Mouse (Mus musculus) mature B cell (primary cell): ENCODE measurements around the gene Sik3.

ENCODE experiments used
- in situ Hi-C: fragments of 300-500 bp; cut with MboI; formaldehyde crosslinking; loops from 2 replicates; pipeline ENCODE4 v1.14.3; 2019

Gene Sik3

GRCm38 (mm10) chr9:46012091-46013008 lies at the start of gene Sik3, which contains the start of gene Pafah1b2:
Sik3 (plus strand) TSS chr9:46012820.
Pafah1b2 (minus strand) TSS chr9:46012690.
- in situ Hi-C loops = no loop called here

GRCm38 (mm10) chr9:45963577-45963976 lies 49.0 kb upstream of the Sik3 start:
- in situ Hi-C loops = no loop called here

GRCm38 (mm10) chr9:45976884-45977283 lies 35.7 kb upstream of the Sik3 start:
- in situ Hi-C loops = no loop called here

- in situ Hi-C loops = no loop called here
Observed at GRCm38 (mm10) chr9:45979778-45980177, 32.8 kb upstream of the Sik3 start.

GRCm38 (mm10) chr9:45980611-45981010 lies 32.0 kb upstream of the Sik3 start:
- in situ Hi-C loops = no loop called here

- in situ Hi-C loops = no loop called here
Observed at GRCm38 (mm10) chr9:45981331-45981730, 31.3 kb upstream of the Sik3 start.

- in situ Hi-C loops = no loop called here
Observed at GRCm38 (mm10) chr9:45983676-45984408, 28.8 kb upstream of the Sik3 start.

- in situ Hi-C loops = no loop called here
Observed at GRCm38 (mm10) chr9:45984409-45985228, 28.0 kb upstream of the Sik3 start.

- in situ Hi-C loops = no loop called here
Observed at GRCm38 (mm10) chr9:45985229-45985567, 27.4 kb upstream of the Sik3 start.

GRCm38 (mm10) chr9:45999009-45999408 lies 13.6 kb upstream of the Sik3 start:
- in situ Hi-C loops = no loop called here

GRCm38 (mm10) chr9:46003729-46004128 lies 8.9 kb upstream of the Sik3 start:
- in situ Hi-C loops = no loop called here

GRCm38 (mm10) chr9:46004529-46004928 lies 8.1 kb upstream of the Sik3 start:
- in situ Hi-C loops = no loop called here

GRCm38 (mm10) chr9:46006224-46006623 lies 6.4 kb upstream of the Sik3 start:
- in situ Hi-C loops = loop anchor here (5.0 kb wide), 1 partner anchor 176 kb away; no protein-coding TSS in a partner anchor

GRCm38 (mm10) chr9:46008931-46009668 lies 3.5 kb upstream of the Sik3 start:
- in situ Hi-C loops = loop anchor here (5.0 kb wide), 1 partner anchor 173 kb away; no protein-coding TSS in a partner anchor

- in situ Hi-C loops = loop anchor here (5.0 kb wide), 1 partner anchor 173 kb away; no protein-coding TSS in a partner anchor
Observed at GRCm38 (mm10) chr9:46009669-46009983, 3.0 kb upstream of the Sik3 start.

- in situ Hi-C loops = no loop called here
Observed at GRCm38 (mm10) chr9:46011094-46011970, 1.3 kb upstream of the Sik3 start.

- in situ Hi-C loops = no loop called here
Observed at GRCm38 (mm10) chr9:46013009-46013586, 478 bp downstream of the Sik3 start.

GRCm38 (mm10) chr9:46013616-46014015 lies 996 bp downstream of the Sik3 start:
- in situ Hi-C loops = no loop called here

- in situ Hi-C loops = no loop called here
Observed at GRCm38 (mm10) chr9:46014251-46014681, 1.6 kb downstream of the Sik3 start.

- in situ Hi-C loops = no loop called here
Observed at GRCm38 (mm10) chr9:46015081-46015551, 2.5 kb downstream of the Sik3 start.
